Mouse (Mus musculus) gastrocnemius, adult 18-20 months (tissue): ENCODE results near the gene Egflam. TPM values are rescaled to one million over a fixed set of nuclear protein-coding genes. Genes with fewer than 3 reads are reported as not detected.

Source experiments
- DNase-seq: peaks from one replicate; pipeline ENCODE4 v3.0.0; 2021; ENCODE audit warnings: low spot score
- total RNA-seq, 2 experiments: library from RNA; stranded (reverse); gene quantifications; 2 replicates each; pipeline ENCODE4 v1.2.3; 2021

The Egflam gene
- total RNA-seq, 2 experiments from 2014 or later: 12.2 to 16.9 TPM

DNA sequence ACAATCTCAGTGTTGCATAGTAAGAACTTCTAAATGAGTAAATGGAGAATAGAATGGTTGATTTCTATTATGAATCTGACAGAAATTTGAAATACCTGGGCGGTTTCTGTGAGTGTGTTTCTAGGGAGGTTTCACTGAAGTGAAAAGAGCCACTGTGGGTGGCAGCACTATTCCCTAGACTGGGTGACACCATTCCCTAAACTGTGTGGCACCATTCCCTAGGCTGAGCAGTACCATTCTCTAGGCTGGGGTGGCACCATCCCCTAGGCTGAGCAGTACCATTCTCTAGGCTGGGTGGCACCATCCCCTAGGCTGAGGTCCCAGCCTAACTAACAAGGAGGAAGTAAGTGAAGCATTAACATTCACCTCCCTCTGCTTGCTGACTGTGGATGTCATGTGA is 103.0 kb downstream of the Egflam start:
- no peak for DNase-seq

DNA sequence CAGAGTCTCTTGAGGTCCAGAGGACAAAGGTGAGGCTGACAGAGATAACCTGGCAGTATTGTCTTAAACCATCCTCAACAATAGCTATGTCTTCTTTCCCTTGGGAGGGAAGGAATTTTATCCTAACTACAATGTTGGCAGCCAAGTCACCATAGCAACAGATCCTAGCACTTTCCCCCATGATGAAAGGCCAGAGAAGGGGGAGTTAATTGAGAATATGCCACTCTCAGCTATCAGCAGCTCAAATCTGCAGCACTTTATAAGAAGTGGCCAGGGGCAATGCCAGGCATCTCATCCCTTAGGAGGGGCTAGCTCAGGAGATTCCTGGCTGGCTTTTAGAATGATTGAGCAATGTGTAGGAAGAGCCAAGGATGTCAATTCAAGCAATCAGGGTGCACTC is 105.3 kb downstream of the Egflam start:
- no peak for DNase-seq

DNA sequence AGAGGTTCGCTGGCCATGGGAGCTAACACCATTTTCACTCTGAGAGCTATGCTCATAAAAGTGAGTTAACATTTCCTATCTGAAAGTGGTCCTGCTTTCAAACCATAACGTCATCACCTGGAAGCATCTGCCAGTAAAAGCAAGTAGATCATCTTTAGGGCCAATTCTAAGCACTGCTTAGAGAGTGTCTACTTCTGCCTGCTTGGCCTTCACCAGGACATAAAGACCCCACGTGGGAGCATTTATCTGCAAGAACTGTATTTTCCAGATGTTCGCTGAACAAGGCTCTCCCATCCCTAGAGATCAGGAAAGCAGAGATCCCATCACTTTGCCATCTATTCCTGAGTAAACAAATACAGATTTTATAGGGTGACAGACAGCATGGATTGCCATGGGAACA is 108.2 kb downstream of the Egflam start:
- no peak for DNase-seq

DNA sequence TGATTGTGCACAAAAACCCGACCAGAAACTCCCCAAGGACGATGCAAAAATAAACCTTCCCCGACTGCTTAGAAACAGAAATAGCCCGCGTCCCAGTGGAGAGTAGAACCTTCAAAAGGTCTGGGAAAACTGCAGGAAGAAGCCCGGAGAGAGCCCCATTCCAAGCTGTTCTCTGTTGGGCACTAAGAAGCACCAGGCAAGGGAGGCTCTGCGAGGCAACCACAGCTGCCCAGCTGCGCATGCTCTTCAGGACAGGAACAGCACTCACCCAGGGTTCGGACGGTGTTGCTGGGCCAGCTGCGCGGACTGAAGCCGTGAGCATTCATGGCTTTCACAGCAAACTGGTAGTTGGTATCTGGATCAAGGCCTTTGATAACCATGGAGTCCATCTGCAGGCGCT is 108.7 kb downstream of the Egflam start:
- DNase-seq: no peak

DNA sequence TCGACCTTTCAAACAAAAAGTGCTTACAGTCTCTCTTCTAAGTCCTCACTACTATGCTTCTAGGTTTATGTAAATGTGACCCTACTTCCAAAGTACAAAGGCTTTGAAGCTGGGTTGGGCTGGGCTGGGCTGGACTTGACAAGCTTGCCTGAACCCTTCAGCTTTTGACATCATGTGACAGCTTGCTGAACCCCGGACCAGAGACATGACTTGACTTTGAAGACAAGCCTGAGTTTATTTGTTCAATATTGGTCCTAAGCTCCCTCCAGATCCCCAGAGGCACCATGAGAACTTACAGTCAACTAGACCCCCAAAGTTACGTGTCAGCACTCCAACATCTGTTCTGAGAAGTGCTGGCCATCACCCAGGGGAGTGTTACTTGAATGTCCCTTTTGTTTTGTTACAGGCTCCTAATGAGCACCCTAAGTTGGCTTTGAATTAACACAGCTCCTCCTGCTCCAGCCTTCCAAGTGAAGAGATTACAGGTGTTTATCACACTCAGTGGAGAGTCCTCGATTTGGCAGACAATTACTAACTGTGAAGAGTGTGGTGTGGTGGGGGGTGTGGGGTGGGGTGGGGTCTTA is 109.3 kb downstream of the Egflam start:
- DNase-seq: no peak

DNA sequence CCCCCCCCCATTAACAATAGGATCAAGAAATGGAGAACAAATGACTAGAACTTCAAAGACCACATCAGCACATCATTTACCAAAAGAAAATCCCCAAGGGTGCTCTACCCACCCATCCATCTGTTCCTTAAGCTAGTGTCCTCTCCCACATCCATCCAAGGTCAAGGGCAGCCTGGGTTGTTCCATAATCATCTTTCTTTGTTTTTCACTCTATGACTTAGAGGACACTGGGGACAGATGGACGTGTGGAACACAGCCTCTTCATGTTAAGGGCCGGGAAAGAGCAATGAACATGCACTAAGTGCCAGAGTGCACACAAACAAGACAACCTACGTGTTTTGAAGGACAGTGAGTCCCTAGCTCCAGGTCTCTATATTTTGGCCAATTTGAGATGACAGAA is 110.3 kb downstream of the Egflam start:
- no peak for DNase-seq

DNA sequence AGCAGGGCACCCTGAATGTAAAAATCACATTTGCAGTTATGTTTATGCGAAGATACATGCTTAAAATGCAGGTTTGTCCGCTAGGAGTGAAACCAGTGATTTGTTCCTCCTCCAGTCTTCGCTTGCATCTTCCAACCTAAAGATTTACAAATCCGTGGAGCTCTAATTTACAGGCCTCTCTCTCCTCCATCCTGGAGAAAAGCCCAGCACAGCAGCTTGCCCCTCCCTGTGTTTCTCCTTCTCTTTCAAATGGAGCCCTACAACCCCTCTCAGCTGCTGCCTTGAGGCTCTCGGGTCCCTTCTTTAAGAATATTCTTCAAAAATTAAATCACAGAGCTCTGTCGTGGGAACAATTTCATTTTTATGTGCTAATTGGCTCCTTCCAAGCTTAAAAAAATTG is 116.6 kb downstream of the Egflam start:
- no peak for DNase-seq

DNA sequence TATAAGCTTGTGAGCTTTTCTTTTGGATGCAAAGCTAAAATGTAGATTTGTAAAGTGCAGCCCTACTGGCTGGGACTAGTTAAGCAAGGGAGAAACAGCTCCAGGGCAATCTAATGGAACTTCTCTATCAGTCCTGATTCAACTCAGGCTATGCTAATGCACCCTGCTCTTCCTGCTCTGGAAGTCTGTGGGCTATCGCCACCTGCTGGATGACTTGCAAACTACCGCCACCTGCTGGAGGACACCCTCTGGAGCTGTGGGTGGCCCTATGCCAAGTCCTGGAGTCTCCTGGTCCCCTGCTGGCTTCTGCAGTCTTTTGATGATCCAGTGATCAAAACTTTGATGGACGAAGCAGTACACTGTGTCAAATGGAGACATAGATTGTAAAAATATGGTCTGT is 134.4 kb downstream of the Egflam start:
- DNase-seq: peak; percentile 84

DNA sequence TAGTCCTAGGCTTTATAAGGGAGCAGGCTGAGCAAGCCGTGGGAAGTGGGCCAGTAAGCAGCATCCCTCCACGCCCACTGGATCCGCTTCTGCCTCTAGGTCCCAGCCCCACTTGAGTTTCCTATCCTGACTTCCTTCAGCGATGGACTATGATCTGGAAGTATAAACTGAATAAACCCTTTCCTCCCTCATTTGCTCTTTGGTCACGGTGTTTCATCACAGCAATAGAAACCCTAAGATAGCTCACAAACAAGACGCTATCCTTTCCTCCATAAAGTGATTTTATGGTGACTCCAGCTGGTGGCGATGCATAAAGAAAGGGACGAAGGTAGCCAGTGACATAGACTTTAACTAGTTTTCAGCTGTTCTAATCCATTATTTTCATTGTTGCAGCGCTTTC is 134.9 kb downstream of the Egflam start:
- no peak for DNase-seq

DNA sequence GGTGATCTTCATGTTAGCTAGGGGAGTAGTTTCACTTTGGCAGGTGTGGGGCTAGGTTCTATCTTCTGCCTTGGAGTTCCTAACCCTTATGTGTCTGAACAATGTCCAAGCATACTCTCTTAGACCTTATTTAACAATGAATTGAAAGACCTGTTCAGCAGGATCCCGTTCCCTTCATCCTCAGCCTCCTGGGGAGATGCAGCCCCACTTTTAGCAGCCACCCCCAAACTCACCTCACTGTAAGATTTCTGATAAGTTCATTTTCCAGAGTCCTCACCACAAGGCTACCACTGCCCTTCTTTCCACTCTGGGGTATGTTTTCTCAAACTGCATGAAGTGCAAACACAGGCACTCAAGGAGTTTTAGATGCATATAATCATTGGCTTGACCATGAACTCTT is 136.8 kb downstream of the Egflam start:
- DNase-seq: no peak

DNA sequence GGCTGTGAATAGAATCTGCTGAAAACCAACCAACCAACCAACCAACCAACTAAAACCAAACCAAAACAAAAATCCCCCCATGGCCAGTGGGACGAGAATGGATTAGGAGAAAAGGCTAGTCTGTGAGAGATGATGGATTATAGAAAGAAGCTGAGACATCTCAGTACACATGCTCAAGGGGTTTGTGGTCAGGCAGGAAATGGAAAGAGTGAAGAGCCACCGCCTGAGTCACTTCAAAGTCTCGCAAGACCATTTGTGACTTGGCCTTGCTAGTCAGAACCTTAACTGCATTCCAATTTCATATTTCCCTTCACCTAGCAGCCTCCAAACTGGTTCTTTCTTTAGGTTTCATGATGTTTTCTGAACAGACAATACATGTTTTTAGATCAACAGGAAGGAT is 141.6 kb downstream of the Egflam start:
- no peak for DNase-seq

DNA sequence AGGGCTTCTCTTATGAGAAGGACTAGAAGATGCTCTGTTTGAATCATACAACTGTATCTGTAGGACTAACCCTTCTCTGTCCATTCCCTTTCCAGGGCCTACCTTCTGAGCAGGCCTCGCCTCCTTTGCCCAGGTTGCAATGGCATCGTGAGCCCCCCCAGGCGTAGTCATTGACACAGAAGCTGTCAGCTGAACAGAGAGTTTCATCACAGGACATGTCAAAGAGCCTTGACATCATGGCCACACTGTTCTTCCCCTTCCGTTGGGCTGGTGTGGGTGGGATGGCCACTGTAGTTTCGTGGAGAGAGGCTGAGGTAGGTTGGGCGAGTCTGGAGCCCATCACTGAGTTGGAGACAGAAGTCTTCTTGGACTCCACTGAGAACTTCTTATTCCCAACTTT is 144.9 kb downstream of the Egflam start:
- no peak for DNase-seq

DNA sequence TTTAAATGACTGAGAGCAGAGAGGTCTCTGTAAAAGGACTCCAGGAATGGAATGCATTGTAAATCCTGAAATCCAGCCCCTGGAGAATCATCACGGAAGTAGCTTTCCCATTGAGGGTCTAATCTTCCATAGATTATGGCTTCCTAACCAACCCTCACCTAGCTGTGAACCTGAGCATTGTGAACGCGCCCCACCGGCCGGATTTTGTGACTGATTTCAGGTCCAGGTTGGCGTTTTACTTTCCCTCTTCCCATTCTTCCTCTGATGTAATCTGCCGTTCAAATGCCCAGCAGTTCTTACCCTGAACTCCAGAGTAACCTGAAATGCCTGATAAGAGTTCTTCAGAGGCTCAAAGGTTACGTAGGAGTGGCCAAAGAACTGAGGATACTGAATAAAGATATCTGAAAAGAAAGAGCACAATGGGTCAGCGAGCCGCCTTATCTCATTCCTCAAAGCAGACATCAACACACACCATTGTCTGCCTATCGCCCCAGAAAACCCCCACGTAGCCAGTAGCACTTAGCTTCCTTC is 146.0 kb downstream of the Egflam start:
- no peak for DNase-seq

DNA sequence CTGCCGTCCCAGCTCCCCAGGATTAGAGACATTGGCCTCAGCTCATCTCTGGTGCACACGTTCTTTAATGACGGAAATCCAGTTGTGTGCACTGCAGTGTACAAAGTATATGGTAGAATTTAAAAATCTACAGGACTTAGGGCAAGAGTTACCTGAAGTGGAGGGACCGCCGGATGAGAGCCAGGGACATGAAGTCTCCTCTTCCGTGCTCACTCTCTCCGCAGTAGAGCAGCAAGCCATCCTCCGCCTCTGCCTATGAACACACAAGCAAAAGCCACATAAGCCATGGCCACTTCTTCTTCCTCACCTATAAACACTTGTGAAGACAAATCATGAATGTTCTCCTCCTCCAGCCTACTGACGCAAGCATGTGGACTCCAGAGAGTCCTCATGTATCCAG is 147.2 kb downstream of the Egflam start:
- no peak for DNase-seq

DNA sequence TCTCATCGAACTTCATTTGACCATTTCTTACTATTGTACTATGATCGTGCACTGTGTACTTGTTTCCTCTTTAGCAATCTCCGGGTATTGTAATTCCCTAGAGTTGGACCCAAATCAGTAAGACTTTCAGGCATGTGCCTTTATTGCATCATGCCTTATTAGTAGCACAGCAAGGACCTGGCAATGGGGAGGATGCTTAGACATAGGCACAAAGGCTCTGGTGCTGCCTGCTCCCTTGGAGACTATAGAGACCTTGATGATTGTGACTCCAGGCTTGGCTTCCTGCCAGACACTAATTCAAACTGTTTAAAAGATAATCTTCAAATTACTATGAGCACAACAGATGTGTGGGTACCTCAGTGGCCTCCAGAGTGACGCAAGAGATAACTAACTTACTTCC is 149.0 kb downstream of the Egflam start:
- DNase-seq: no peak

DNA sequence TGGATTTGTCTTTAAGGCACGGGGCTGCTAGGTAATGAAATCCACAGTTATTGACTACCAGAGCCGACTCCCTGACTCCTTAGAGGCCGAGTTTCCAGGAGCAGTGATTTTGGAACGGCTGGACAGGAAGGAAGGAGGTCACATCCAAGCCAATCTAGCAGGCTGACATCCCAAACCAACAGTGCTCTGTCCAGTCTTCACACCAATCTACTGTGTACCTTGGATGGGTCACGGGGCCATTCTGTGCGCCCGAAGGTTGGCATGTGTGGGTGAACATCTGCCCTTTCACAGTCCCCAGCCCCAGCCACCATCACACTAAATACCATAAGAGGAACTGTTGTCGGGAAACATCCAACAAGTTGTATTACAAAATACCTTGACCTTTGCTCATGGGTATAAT is 150.9 kb downstream of the Egflam start:
- no peak for DNase-seq

DNA sequence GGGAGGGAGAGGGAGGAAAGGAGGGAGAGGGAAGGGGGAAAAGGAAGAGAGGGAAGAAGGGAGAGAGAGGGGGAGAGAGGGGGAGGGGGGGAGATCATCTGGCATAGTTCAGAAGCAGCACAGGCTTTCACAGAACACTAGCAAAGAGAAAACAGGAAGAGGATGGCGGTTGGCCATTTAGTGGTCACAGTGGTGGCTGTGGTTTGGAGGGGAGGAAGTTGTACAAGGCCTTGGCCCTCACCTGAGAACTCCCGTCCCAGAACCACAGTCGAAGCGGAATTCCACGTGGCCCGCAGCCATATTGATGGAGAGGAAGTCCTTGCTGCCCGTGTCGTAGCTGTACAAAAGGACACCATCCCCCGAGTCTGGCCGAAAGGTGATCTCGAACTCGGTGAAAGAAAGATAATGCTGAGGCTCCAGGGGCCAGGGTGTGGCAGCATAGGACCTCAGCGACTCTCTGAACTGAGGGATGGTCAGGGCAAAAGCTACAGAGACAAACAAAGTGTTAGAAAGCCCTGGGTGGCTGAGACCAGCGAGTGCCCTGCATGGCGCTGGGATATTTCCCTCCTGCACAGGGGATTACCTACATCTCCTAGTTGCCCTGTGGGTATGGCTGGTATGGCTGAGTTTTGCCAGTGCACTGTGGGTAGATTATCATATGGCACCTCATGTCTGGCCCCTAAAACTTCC is 155.9 kb downstream of the Egflam start:
- no peak for DNase-seq

DNA sequence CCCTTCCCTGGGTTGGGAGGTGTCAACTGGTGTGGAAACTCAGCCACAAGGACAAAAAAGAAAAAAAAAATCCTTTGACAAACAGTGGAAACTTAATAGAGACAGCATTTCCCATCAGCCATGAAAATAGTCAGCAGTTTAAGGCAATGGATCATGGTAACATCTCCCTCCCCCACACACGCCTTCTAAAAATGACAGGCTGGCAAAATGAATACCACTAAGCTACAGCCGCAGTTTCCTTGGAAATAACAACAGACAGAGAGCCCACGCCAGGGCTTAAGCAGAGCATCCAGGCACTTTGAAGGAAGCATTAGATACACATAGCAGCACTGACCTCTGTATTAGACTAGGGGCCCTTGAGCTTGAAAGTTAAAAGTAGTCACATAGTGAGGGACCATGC is 157.2 kb downstream of the Egflam start:
- no peak for DNase-seq

DNA sequence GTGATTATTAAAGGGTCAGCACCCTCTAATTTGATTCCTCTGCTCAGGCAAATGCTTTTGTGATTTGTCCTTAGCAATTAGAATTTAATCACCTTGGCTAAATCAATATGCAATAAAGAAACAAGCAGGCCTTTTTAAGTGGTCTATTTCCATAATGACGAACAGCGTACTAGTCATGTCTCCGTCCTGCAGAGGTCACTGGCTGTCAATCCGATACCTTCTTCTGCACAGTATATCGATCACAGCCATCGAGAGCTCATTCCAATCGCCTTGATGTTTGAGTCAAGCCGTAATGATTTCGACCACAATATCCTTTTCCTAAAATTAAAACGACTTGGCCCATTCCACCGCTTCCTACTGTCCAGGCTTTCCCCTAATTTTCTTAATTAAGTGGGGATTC is 158.3 kb downstream of the Egflam start:
- no peak for DNase-seq

DNA sequence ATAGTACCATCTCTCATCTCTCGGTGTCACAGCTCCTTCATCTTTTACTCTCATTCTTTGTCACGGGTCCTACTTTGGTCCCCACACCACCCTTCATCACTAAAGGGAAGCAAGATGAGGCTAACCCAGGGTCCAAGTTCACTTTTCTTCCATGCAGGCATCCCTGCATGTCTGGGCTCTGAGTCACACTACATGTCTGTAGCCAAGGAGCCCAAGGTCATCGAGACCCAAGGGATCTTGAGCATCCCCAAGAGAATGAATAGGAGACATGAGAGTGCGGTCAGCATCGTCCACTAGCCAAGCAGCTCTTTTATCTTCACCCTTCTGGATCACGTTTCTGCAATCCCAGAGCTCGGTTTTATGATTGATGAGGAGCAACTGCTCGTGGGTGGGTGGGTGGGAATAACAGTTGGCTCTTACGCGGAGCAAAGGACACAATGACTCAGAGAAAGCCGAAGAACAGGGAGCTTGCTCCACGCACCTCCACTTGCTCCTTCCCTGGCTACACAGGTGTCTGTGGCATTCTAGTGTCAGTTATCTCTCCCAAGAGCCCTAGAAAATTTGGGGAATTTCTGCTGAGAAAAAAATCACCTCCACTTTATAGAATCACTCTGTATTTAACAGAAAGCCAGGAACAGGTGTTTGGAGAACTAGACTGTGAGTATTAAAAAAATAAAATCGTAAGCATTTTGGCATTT is 164.7 kb downstream of the Egflam start:
- DNase-seq: no peak

DNA sequence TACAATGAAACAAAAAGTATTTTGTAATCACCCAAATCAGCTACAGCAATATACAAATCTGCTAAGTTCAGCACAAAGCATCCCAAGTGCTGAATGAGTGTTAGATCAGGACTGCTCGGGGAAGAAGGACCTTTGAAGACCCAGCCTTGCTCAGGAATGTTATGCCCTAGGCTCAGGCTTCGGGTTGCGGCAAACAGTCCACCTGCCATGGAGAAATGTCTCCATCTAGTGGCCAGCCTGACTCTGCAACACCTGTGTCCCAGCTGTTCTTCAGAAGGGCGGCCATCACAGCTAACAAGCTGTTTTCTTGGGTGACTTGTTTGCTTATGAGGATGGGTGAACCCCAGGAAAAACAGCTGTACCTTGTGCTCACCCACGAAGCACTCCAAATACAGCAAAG is 172.0 kb downstream of the Egflam start:
- peak; percentile 87 for DNase-seq

DNA sequence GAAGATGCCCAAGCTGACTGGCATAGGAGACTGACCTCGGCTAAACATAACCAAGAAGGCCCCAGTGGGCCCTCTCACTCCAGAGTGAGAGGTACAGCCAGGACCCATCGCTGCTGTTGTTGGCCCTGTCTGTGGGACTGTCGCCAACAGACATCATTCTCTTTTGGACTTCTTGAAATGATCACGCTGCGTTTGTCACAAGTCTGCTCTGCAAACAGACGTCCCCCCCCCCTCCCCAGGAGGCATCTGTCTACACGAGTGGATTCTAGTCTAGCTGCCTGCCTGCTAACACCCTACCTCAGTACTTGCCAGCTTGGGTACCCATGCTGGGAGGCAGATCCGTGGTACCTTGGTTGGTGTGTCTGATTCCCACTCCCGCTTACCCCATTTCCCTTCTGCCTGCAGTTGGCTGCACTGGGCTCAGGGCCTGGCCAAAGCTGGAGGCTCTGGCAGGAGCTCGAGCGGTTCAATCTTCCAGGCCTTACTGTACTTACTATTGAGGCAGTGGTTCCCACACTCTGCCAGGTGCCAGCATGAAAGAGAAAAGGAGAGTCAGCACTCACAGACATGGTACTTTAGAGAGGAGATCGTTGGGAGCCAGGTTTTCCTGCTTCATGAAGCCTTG is 173.9 kb downstream of the Egflam start:
- no peak for DNase-seq
